Mouse (Mus musculus) forebrain, embryonic 11.5 days (tissue): ENCODE measurements around the gene Zfp146. TPM values are rescaled to one million over a fixed set of nuclear protein-coding genes. Genes with fewer than 3 reads are reported as not detected.
A peak's percentile ranks its signal among the peaks of the same experiment; 100 is the strongest.

Experiments
- ATAC-seq: fragments of 200-750 bp; cut with Nextera tagmentation; replicated peaks from 2 replicates; pipeline ENCODE4 v1.8.0; 2017; ENCODE audit warnings: moderate TSS enrichment; ENCODE audit not compliant: low FRiP score
- DNase-seq: peaks from one replicate; pipeline ENCODE4 v3.0.0-alpha.2; 2017; ENCODE audit warnings: low spot score
- H3K27ac ChIP-seq: fragments of 300-500 bp; sonication (generic); 2 replicates; pipeline ENCODE4 v1.5.1; 2014; ENCODE audit warnings: low read depth, low read length
- H3K27me3 ChIP-seq: fragments of 300-500 bp; sonication (generic); 2 replicates; pipeline ENCODE4 v1.6.1; 2014; ENCODE audit warnings: mild to moderate bottlenecking, low read length, mixed read lengths; ENCODE audit not compliant: control insufficient read depth, insufficient read depth
- H3K36me3 ChIP-seq: fragments of 300-500 bp; sonication (generic); 2 replicates; pipeline ENCODE4 v1.6.1; 2014; ENCODE audit warnings: mild to moderate bottlenecking, low read length, moderate library complexity, mixed read lengths; ENCODE audit not compliant: control insufficient read depth, insufficient read depth
- H3K4me1 ChIP-seq: fragments of 300-500 bp; sonication (generic); replicated peaks from 2 replicates; pipeline ENCODE4 v1.6.1; 2014; ENCODE audit warnings: low read length, mixed read lengths; ENCODE audit not compliant: control insufficient read depth, insufficient read depth
- H3K4me2 ChIP-seq: fragments of 300-500 bp; sonication (generic); 2 replicates; pipeline ENCODE4 v1.6.1; 2014; ENCODE audit warnings: low read depth, mild to moderate bottlenecking, low read length, moderate library complexity, mixed read lengths; ENCODE audit not compliant: severe bottlenecking
- H3K4me3 ChIP-seq: fragments of 300-500 bp; sonication (generic); 2 replicates; pipeline ENCODE4 v1.5.1; 2014; ENCODE audit warnings: low read depth, low read length
- H3K9ac ChIP-seq: fragments of 300-500 bp; sonication (generic); 2 replicates; pipeline ENCODE4 v1.6.1; 2014; ENCODE audit warnings: low read length
- H3K9me3 ChIP-seq: fragments of 300-500 bp; sonication (generic); 2 replicates; pipeline ENCODE4 v1.6.1; 2016; ENCODE audit warnings: low read length, mixed read lengths; ENCODE audit not compliant: control insufficient read depth
- WGBS: fragments of 180-500 bp; shearing (Covaris S2); extraction: QIAGEN DNeasy Blood & Tissue Kit; methylation state at CpG from one replicate; pipeline ENCODE4 v1.1.7; 2014; 5-methylcytosine and 5-hydroxymethylcytosine counted together
- polyA plus RNA-seq: library from polyadenylated mRNA; unstranded; fragments of >200 nt; fragmentation: Nextera tagmentation; extraction: Ambion mirVana; gene quantifications from 2 replicates; pipeline ENCODE4 v1.2.1, GENCODE M21; 2014

Gene Zfp146
- polyA plus RNA-seq, 1 experiment from 2014 or later, result 14.0 TPM

GRCm38 (mm10) chr7:30164745-30165144 is 4.8 kb downstream of the Zfp146 start:
- Histone ChIP-seq H3K4me2 (no peak overlapping the region), H3K27ac (no peak overlapping the region), H3K4me3 (no peak overlapping the region), H3K27me3 (no peaks in the 10 kb centered on the region), H3K9me3 (peaks cover 69% of the 10 kb centered on the region), H3K36me3 (peaks cover 68% of the 10 kb centered on the region), H3K9ac (no peak overlapping the region), H3K4me1 (no peaks in the 10 kb centered on the region)
- no peak for ATAC-seq
- DNase-seq, result no peak
- 96% methylated on average over 2 of the region's 2 CpGs for WGBS

GRCm38 (mm10) chr7:30163113-30163512 is 6.4 kb downstream of the Zfp146 start:
- DNase-seq (no peak), ATAC-seq (no peak)
- Histone ChIP-seq H3K4me2 (no peak overlapping the region), H3K9ac (no peak overlapping the region), H3K9me3 (peaks cover 84% of the 10 kb centered on the region), H3K4me3 (no peak overlapping the region), H3K27me3 (no peaks in the 10 kb centered on the region), H3K4me1 (no peaks in the 10 kb centered on the region), H3K36me3 (peaks cover 83% of the 10 kb centered on the region), H3K27ac (no peak overlapping the region)
- 97% methylated on average over 5 of the region's 5 CpGs for WGBS

- DNase-seq (no peak), ATAC-seq (no peak)
- Histone ChIP-seq H3K4me3 (no peak overlapping the region), H3K4me2 (no peak overlapping the region), H3K9ac (no peak overlapping the region), H3K36me3 (peaks cover 42% of the 10 kb centered on the region), H3K4me1 (no peaks in the 10 kb centered on the region), H3K27ac (no peak overlapping the region), H3K27me3 (no peaks in the 10 kb centered on the region), H3K9me3 (peaks cover 64% of the 10 kb centered on the region)
- WGBS, result 95% methylated on average over 3 of the region's 3 CpGs
Observed at GRCm38 (mm10) chr7:30155507-30155906, 14.0 kb downstream of the Zfp146 start.

- peaks cover 64% of the 10 kb centered on the region for H3K9me3 ChIP-seq
- H3K36me3 ChIP-seq, result peaks cover 30% of the 10 kb centered on the region
- H3K4me2 ChIP-seq, result no peak overlapping the region
- no peak for DNase-seq
- no peaks in the 10 kb centered on the region for H3K27me3 ChIP-seq
- H3K4me3 ChIP-seq, result no peak overlapping the region
- 94% methylated on average over 1 of the region's 1 CpGs for whole genome bisulfite sequencing
- ATAC-seq, result no peak
- no peak overlapping the region for H3K9ac ChIP-seq
- H3K27ac ChIP-seq, result no peak overlapping the region
- H3K4me1 ChIP-seq, result no peaks in the 10 kb centered on the region
Observed at GRCm38 (mm10) chr7:30154040-30154439, 15.5 kb downstream of the Zfp146 start.

GRCm38 (mm10) chr7:30147011-30147410 is 22.5 kb downstream of the Zfp146 start:
- H3K36me3 ChIP-seq, result no peaks in the 10 kb centered on the region
- H3K4me2 ChIP-seq, result no peak overlapping the region
- WGBS, result 94% methylated on average over 5 of the region's 5 CpGs
- no peaks in the 10 kb centered on the region for H3K4me1 ChIP-seq
- no peak overlapping the region for H3K27ac ChIP-seq
- H3K9ac ChIP-seq, result no peak overlapping the region
- DNase-seq, result no peak
- no peaks in the 10 kb centered on the region for H3K27me3 ChIP-seq
- peaks cover 25% of the 10 kb centered on the region for H3K9me3 ChIP-seq
- no peak for ATAC-seq
- no peak overlapping the region for H3K4me3 ChIP-seq

- no peaks in the 10 kb centered on the region for H3K36me3 ChIP-seq
Observed at GRCm38 (mm10) chr7:30143555-30144209, 25.9 kb downstream of the Zfp146 start.

GRCm38 (mm10) chr7:30143170-30143554 is 26.4 kb downstream of the Zfp146 start:
- H3K4me2 ChIP-seq, result peak overlapping the region; percentile 67

More at GRCm38 (mm10) chr7:30143555-30144209, 25.9 kb downstream of the Zfp146 start:
- H3K9ac ChIP-seq, result peak overlapping the region; percentile 64
- H3K4me3 ChIP-seq, result peak overlapping the region; percentile 52
- peaks cover 3% of the 10 kb centered on the region; the same call in 1 of the 2 replicates for H3K9me3 ChIP-seq
- H3K4me1 ChIP-seq, result no peaks in the 10 kb centered on the region
- WGBS, result 3% methylated on average over 35 of the region's 35 CpGs
- peak overlapping the region; percentile 67 for H3K4me2 ChIP-seq
- H3K27me3 ChIP-seq, result no peaks in the 10 kb centered on the region
- peak overlapping the region; percentile 85; the same call in 1 of the 2 replicates for H3K27ac ChIP-seq
- peak; percentile 94 for ATAC-seq
- DNase-seq, result peak; percentile 95

GRCm38 (mm10) chr7:30136826-30137225 is 32.7 kb downstream of the Zfp146 start:
- Histone ChIP-seq H3K9me3 (no peaks in the 10 kb centered on the region; the same call in 1 of the 2 replicates), H3K27me3 (no peaks in the 10 kb centered on the region), H3K4me1 (no peaks in the 10 kb centered on the region), H3K4me3 (no peak overlapping the region), H3K4me2 (no peak overlapping the region), H3K27ac (no peak overlapping the region), H3K9ac (no peak overlapping the region), H3K36me3 (peaks cover 17% of the 10 kb centered on the region)
- ATAC-seq (no peak), DNase-seq (no peak)
- 87% methylated on average over 10 of the region's 10 CpGs for WGBS

More at GRCm38 (mm10) chr7:30143170-30143554, 26.4 kb downstream of the Zfp146 start:
- ATAC-seq, result peak; percentile 33
- peak overlapping the region; percentile 52 for H3K4me3 ChIP-seq
- H3K36me3 ChIP-seq, result peaks cover under 1% of the 10 kb centered on the region; the same call in 1 of the 2 replicates
- peaks cover 2% of the 10 kb centered on the region; the same call in 1 of the 2 replicates for H3K9me3 ChIP-seq
- peak overlapping the region; percentile 64 for H3K9ac ChIP-seq
- no peak overlapping the region for H3K27ac ChIP-seq
- H3K27me3 ChIP-seq, result no peaks in the 10 kb centered on the region
- peak; percentile 43 for DNase-seq
- H3K4me1 ChIP-seq, result no peaks in the 10 kb centered on the region
- 23% methylated on average over 8 of the region's 8 CpGs for WGBS

- no peak overlapping the region for H3K4me3 ChIP-seq
- 96% methylated on average over 4 of the region's 4 CpGs for WGBS
- H3K4me1 ChIP-seq, result no peaks in the 10 kb centered on the region
- no peaks in the 10 kb centered on the region; the same call in 1 of the 2 replicates for H3K9me3 ChIP-seq
- DNase-seq (no peak), ATAC-seq (no peak)
- H3K27ac ChIP-seq, result no peak overlapping the region
- H3K9ac ChIP-seq, result no peak overlapping the region
- peaks cover 19% of the 10 kb centered on the region for H3K36me3 ChIP-seq
- H3K4me2 ChIP-seq, result no peak overlapping the region
- H3K27me3 ChIP-seq, result no peaks in the 10 kb centered on the region
Observed at GRCm38 (mm10) chr7:30132396-30132795, 37.2 kb downstream of the Zfp146 start.
